Mouse (Mus musculus): ENCODE data around the gene Sh3bp2.

- no peak for TF ChIP-seq CTCF (IDR thresholded peaks at IDR 0.05; ENCODE audit: control insufficient read depth, insufficient read depth, insufficient read length)
- TF ChIP-seq MYOD1 (IDR thresholded peaks at IDR 0.05; ENCODE audit: control insufficient read depth, insufficient read length, low read depth): no peak
- no peak for TF ChIP-seq FOSL1 (IDR thresholded peaks at IDR 0.05; ENCODE audit: insufficient read depth, low read length, poor library complexity, severe bottlenecking)
- TF ChIP-seq MAX (IDR thresholded peaks at IDR 0.05): no peak
- TF ChIP-seq MYOG (IDR thresholded peaks at IDR 0.05; ENCODE audit: control insufficient read depth, extremely low read depth, insufficient read length): no peak
- no peak for TF ChIP-seq CEBPB (IDR thresholded peaks at IDR 0.05; ENCODE audit: low read depth)
These were observed 47.9 kb downstream of the Sh3bp2 start, which contains the start of gene Add1 for GRCm38 (mm10) chr5:34573268-34574221.

Measured in C2C12 (cell line).